Mouse (Mus musculus): ENCODE results near the gene Rnf217. TPM values are rescaled to one million over a fixed set of nuclear protein-coding genes. Genes with fewer than 3 reads are reported as not detected.
A peak's percentile ranks its signal among the peaks of the same experiment; 100 is the strongest.

Rnf217 gene
- polyA plus RNA-seq, 1 experiment from 2014 or later: 1.0 TPM

- no peak overlapping the region for H3K27ac ChIP-seq
- DNase-seq (ENCODE audit: low spot score): no peak
- H3K27me3 ChIP-seq (ENCODE audit: insufficient read depth, poor library complexity, severe bottlenecking): no peaks in the 10 kb centered on the region
- H3K36me3 ChIP-seq: no peaks in the 10 kb centered on the region
- no peaks in the 10 kb centered on the region for H3K9me3 ChIP-seq
- H3K4me3 ChIP-seq: no peak overlapping the region
- 44% methylated on average over 1 of the region's 1 CpGs for WGBS
- no peaks in the 10 kb centered on the region for H3K4me1 ChIP-seq (replicated peaks)
Measured at GRCm38 (mm10) chr10:31456806-31457205, 152.2 kb downstream of the Rnf217 start.

GRCm38 (mm10) chr10:31447083-31447482 is 161.9 kb downstream of the Rnf217 start:
- Histone ChIP-seq H3K4me1 (replicated peaks) (peaks cover 7% of the 10 kb centered on the region; the same call in 1 of the 2 replicates), H3K27ac (no peak overlapping the region), H3K27me3 (ENCODE audit: insufficient read depth, poor library complexity, severe bottlenecking) (no peaks in the 10 kb centered on the region; the same call in 1 of the 2 replicates), H3K4me3 (no peak overlapping the region), H3K36me3 (no peaks in the 10 kb centered on the region), H3K9me3 (no peaks in the 10 kb centered on the region)
- DNase-seq (ENCODE audit: low spot score): no peak
- 63% methylated on average over 1 of the region's 1 CpGs for WGBS

- Histone ChIP-seq H3K4me3 (peak within 1 kb of the TSS; percentile 72), H3K27ac (peak within 1 kb of the TSS; percentile 87), H3K36me3 (no peaks in the 10 kb centered on the region)
Measured at GRCm38 (mm10) chr10:31445291-31446124, 163.5 kb downstream of the Rnf217 start, which contains the start of gene Tpd52l1. Gene Tpd52l1, minus strand, starts transcription at chr10:31445958.

GRCm38 (mm10) chr10:31444206-31444605 is 164.8 kb downstream of the Rnf217 start:
- WGBS: 73% methylated on average over 7 of the region's 7 CpGs
- Histone ChIP-seq H3K4me3 (no peak overlapping the region), H3K27me3 (ENCODE audit: insufficient read depth, poor library complexity, severe bottlenecking) (no peaks in the 10 kb centered on the region; the same call in 1 of the 2 replicates), H3K27ac (no peak overlapping the region), H3K4me1 (replicated peaks) (peaks cover 7% of the 10 kb centered on the region; the same call in 1 of the 2 replicates), H3K36me3 (no peaks in the 10 kb centered on the region), H3K9me3 (no peaks in the 10 kb centered on the region)
- no peak for DNase-seq (ENCODE audit: low spot score)

More at GRCm38 (mm10) chr10:31445291-31446124, 163.5 kb downstream of the Rnf217 start, which contains the start of gene Tpd52l1:
- WGBS: under 1% methylated on average over 59 of the region's 59 CpGs
- DNase-seq (ENCODE audit: low spot score): peak; percentile 91
- Histone ChIP-seq H3K4me1 (replicated peaks) (peaks cover 7% of the 10 kb centered on the region; the same call in 1 of the 2 replicates), H3K9me3 (no peaks in the 10 kb centered on the region), H3K27me3 (ENCODE audit: insufficient read depth, poor library complexity, severe bottlenecking) (no peaks in the 10 kb centered on the region; the same call in 1 of the 2 replicates)

Other genes with a start within 250 kb of the Rnf217 start
- gene Tpd52l1, start 163.2 kb downstream of the Rnf217 start, polyA plus RNA-seq (2016; fragmentation: Nextera tagmentation; extraction: Ambion mirVana): 28.3 and 28.5 TPM in 2 replicates

Data from hindbrain, embryonic 10.5 days (tissue).